Mouse (Mus musculus): Measurements from ENCODE around the gene Gm28434. TPM values are rescaled to one million over a fixed set of nuclear protein-coding genes. Genes with fewer than 3 reads are reported as not detected.

Gene Gm28434
- not detected in 2 replicates for polyA plus RNA-seq (2014; fragmentation: Nextera tagmentation; extraction: Ambion mirVana)

DNA sequence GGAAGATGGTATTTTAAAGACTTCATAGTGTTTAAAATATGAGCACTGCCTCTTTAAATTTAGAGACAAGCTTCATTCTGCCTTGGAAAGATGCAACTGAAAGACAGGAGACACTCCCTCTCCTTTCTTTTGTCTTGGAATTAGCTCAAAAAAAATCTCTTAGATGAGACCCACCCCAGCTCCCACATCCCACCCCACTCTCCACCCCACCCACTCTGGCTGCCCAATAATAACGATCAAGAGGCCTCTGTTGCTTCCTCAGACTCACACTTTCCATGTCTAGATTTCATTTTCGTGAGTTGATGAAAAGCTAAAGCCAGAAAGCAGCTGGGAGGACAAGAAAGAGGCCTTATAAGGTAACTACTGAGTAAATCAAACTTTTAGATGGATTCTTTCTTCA is at the start of gene Gm28434, which contains the start of gene 2310003L06Rik:
Gm28434 (plus strand) TSS at position 317 of the 400 bp plus-strand sequence.
2310003L06Rik (plus strand) TSS at position 259 of the 400 bp plus-strand sequence.
- Histone ChIP-seq H3K4me2 (ENCODE audit: low read depth, severe bottlenecking) (no peak within 1 kb of the TSS), H3K4me1 (ENCODE audit: control insufficient read depth, insufficient read depth, low read length) (no peaks in the 10 kb centered on the region), H3K27ac (replicated peaks; ENCODE audit: low read depth, low read length) (no peak within 1 kb of the TSS), H3K9me3 (ENCODE audit: control insufficient read depth, low read length) (no peaks in the 10 kb centered on the region), H3K4me3 (ENCODE audit: low read depth, low read length) (no peak within 1 kb of the TSS), H3K27me3 (ENCODE audit: control insufficient read depth, insufficient read depth, low read length) (no peaks in the 10 kb centered on the region), H3K9ac (ENCODE audit: low read length) (no peak within 1 kb of the TSS), H3K36me3 (ENCODE audit: control insufficient read depth, insufficient read depth, low read length) (no peaks in the 10 kb centered on the region)
- DNase-seq (ENCODE audit: low spot score) (no peak), ATAC-seq (ENCODE audit: insufficient number of reproducible peaks, low FRiP score, low TSS enrichment, low read depth) (no peak)
- WGBS = 71% methylated on average over 2 of the region's 2 CpGs

DNA sequence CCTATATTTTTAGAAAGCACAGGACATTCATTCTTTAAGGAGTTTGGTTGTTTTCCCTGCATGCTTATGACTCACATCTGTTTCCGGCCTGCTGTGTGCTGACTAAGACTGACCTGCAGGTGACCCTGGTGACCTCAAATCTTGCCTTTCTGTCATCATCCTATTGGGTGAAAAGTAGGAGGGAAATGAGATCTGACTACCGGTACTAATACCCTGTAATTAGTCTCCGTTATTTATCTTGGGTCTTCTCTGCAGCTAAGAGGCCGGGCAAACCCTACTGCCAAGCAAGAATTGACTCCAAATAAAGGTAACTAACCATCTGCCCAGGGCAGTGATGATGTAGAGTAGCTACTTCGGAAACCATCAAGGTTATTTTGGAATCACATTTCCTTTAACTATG is 43.9 kb upstream of the Gm28434 start, which contains the start of gene Csn3:
Csn3 (plus strand) TSS at position 208 of the 400 bp plus-strand sequence.
- no peaks in the 10 kb centered on the region for H3K9me3 ChIP-seq (ENCODE audit: control insufficient read depth, low read length)
- no peak within 1 kb of the TSS for H3K27ac ChIP-seq (replicated peaks; ENCODE audit: low read depth, low read length)
- H3K9ac ChIP-seq (ENCODE audit: low read length) = no peak within 1 kb of the TSS
- H3K4me3 ChIP-seq (ENCODE audit: low read depth, low read length) = no peak within 1 kb of the TSS
- no peaks in the 10 kb centered on the region for H3K4me1 ChIP-seq (ENCODE audit: control insufficient read depth, insufficient read depth, low read length)
- DNase-seq (ENCODE audit: low spot score) (peak; percentile 33), ATAC-seq (ENCODE audit: insufficient number of reproducible peaks, low FRiP score, low TSS enrichment, low read depth) (no peak)
- H3K27me3 ChIP-seq (ENCODE audit: control insufficient read depth, insufficient read depth, low read length) = no peaks in the 10 kb centered on the region
- H3K4me2 ChIP-seq (ENCODE audit: low read depth, severe bottlenecking) = no peak within 1 kb of the TSS
- no peaks in the 10 kb centered on the region for H3K36me3 ChIP-seq (ENCODE audit: control insufficient read depth, insufficient read depth, low read length)
- 14% methylated on average over 5 of the region's 5 CpGs for WGBS

DNA sequence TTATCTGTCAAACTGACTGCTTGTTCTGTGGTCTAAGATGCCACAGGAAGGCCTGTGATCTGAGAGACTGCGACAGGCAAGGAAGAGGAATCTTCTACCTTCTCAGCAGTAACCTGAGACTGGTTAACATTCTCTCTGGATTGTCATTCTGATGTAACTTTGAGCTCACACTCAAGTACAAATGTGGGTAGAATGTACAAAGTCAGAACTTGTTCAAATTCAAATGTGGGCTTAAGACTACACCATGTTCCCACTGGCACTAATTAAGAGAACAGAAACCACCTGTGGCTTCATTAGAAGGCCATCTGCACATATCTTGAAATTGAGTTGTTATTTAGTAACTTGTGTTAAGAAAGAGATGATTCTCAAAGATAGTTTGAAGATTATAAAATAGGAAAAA is 37.7 kb upstream of the Gm28434 start:
- Histone ChIP-seq H3K9me3 (ENCODE audit: control insufficient read depth, low read length) (no peaks in the 10 kb centered on the region), H3K36me3 (ENCODE audit: control insufficient read depth, insufficient read depth, low read length) (no peaks in the 10 kb centered on the region), H3K27ac (replicated peaks; ENCODE audit: low read depth, low read length) (no peak overlapping the region), H3K4me3 (ENCODE audit: low read depth, low read length) (no peak overlapping the region), H3K27me3 (ENCODE audit: control insufficient read depth, insufficient read depth, low read length) (no peaks in the 10 kb centered on the region), H3K9ac (ENCODE audit: low read length) (no peak overlapping the region), H3K4me2 (ENCODE audit: low read depth, severe bottlenecking) (no peak overlapping the region), H3K4me1 (ENCODE audit: control insufficient read depth, insufficient read depth, low read length) (no peaks in the 10 kb centered on the region)
- no peak for DNase-seq (ENCODE audit: low spot score)
- 62% methylated on average over 1 of the region's 1 CpGs for WGBS
- ATAC-seq (ENCODE audit: insufficient number of reproducible peaks, low FRiP score, low TSS enrichment, low read depth) = no peak

DNA sequence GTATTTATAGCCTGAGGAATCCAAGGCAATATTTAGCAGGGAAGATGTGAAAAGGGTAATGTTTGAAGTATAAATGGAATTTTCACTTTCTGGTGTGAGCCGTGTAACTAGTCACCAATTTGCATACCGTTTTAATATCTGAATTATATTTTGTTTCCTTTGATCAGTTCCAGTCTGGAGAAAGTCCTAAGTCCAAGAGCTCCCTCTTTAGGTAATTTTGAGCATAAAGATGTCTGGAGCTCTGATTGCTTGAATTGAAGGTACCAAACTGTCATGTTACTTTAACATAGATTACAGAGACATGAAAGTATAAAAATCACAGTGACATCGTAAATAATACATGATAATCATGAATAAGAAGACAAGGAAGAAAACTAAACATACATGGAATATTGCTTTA is 28.6 kb upstream of the Gm28434 start:
- ATAC-seq (ENCODE audit: insufficient number of reproducible peaks, low FRiP score, low TSS enrichment, low read depth) (no peak), DNase-seq (ENCODE audit: low spot score) (no peak)
- no peak overlapping the region for H3K9ac ChIP-seq (ENCODE audit: low read length)
- no peak overlapping the region for H3K4me2 ChIP-seq (ENCODE audit: low read depth, severe bottlenecking)
- no peaks in the 10 kb centered on the region for H3K36me3 ChIP-seq (ENCODE audit: control insufficient read depth, insufficient read depth, low read length)
- no peak overlapping the region for H3K4me3 ChIP-seq (ENCODE audit: low read depth, low read length)
- WGBS = 56% methylated on average over 3 of the region's 3 CpGs
- H3K27ac ChIP-seq (replicated peaks; ENCODE audit: low read depth, low read length) = no peak overlapping the region
- H3K27me3 ChIP-seq (ENCODE audit: control insufficient read depth, insufficient read depth, low read length) = no peaks in the 10 kb centered on the region
- no peaks in the 10 kb centered on the region for H3K9me3 ChIP-seq (ENCODE audit: control insufficient read depth, low read length)
- H3K4me1 ChIP-seq (ENCODE audit: control insufficient read depth, insufficient read depth, low read length) = no peaks in the 10 kb centered on the region

DNA sequence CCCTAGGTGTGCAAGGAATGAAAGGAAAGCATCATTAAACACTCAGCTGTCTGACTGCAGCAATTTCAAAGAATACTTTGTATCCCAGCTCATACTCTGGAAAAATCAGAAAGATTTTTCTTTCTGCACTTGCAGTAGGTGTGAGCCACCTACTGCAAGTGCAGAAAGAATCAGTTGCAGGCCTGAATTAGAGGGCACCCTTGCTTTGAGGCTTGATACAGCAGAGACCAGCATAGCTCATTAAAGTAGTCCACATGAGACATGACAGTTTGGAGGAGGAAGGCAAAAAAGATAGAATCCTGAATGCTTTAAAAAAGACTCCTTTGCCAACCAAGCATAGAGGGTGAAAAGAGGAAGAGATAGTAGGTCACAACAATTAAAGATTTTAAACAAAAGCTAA is 26.8 kb upstream of the Gm28434 start:
- no peak overlapping the region for H3K27ac ChIP-seq (replicated peaks; ENCODE audit: low read depth, low read length)
- H3K4me2 ChIP-seq (ENCODE audit: low read depth, severe bottlenecking) = no peak overlapping the region
- H3K9me3 ChIP-seq (ENCODE audit: control insufficient read depth, low read length) = no peaks in the 10 kb centered on the region
- no peaks in the 10 kb centered on the region for H3K36me3 ChIP-seq (ENCODE audit: control insufficient read depth, insufficient read depth, low read length)
- no peak overlapping the region for H3K4me3 ChIP-seq (ENCODE audit: low read depth, low read length)
- no peaks in the 10 kb centered on the region for H3K27me3 ChIP-seq (ENCODE audit: control insufficient read depth, insufficient read depth, low read length)
- no peak for ATAC-seq (ENCODE audit: insufficient number of reproducible peaks, low FRiP score, low TSS enrichment, low read depth)
- H3K9ac ChIP-seq (ENCODE audit: low read length) = no peak overlapping the region
- H3K4me1 ChIP-seq (ENCODE audit: control insufficient read depth, insufficient read depth, low read length) = no peaks in the 10 kb centered on the region
- DNase-seq (ENCODE audit: low spot score) = no peak

DNA sequence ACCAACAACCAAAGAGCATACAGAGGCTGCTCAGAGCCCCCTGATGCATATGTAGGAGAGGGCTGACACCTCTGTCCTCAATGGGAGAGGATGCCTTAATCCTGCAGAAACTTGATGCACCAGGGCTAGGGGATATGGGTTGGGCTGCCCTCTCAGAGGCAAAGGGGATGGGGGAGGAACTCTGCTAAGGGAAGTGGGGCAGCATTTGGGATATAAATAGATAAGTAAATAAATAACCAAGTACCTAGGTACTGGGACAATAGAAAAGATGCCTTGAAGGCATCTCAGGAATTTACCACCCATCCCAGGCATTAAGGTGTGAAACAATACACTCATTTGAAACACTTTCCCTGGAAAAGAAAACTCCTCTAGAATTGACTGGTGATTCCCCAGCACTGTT is 17.5 kb upstream of the Gm28434 start:
- Histone ChIP-seq H3K27ac (replicated peaks; ENCODE audit: low read depth, low read length) (no peak overlapping the region), H3K4me1 (ENCODE audit: control insufficient read depth, insufficient read depth, low read length) (no peaks in the 10 kb centered on the region), H3K36me3 (ENCODE audit: control insufficient read depth, insufficient read depth, low read length) (no peaks in the 10 kb centered on the region), H3K27me3 (ENCODE audit: control insufficient read depth, insufficient read depth, low read length) (no peaks in the 10 kb centered on the region), H3K9ac (ENCODE audit: low read length) (no peak overlapping the region), H3K4me2 (ENCODE audit: low read depth, severe bottlenecking) (no peak overlapping the region), H3K9me3 (ENCODE audit: control insufficient read depth, low read length) (no peaks in the 10 kb centered on the region), H3K4me3 (ENCODE audit: low read depth, low read length) (no peak overlapping the region)
- DNase-seq (ENCODE audit: low spot score) (no peak), ATAC-seq (ENCODE audit: insufficient number of reproducible peaks, low FRiP score, low TSS enrichment, low read depth) (no peak)

DNA sequence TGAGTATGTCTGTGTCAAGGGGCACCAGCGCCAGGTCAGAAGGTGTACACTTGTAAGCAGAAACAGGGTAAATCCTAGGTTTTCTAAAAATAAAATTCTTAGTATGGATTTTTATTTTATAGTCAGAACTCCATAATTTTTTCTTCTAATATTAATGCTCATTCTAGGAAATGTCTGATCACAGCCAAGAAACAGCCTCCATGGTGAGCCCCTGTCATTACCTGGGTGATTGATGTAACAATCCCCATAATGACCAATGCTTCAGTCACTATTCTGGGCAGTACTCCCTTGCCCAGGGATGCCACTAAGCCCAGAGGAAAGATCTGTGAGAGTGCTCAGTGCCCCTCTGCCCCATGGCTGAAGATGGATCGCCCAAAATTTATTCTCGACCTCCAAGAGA is 9.8 kb downstream of the Gm28434 start, which contains the start of gene Cabs1:
Cabs1 (plus strand) TSS at position 301 of the 400 bp plus-strand sequence.
- Histone ChIP-seq H3K4me1 (ENCODE audit: control insufficient read depth, insufficient read depth, low read length) (no peaks in the 10 kb centered on the region), H3K27ac (replicated peaks; ENCODE audit: low read depth, low read length) (no peak within 1 kb of the TSS), H3K4me2 (ENCODE audit: low read depth, severe bottlenecking) (no peak within 1 kb of the TSS), H3K36me3 (ENCODE audit: control insufficient read depth, insufficient read depth, low read length) (no peaks in the 10 kb centered on the region), H3K4me3 (ENCODE audit: low read depth, low read length) (no peak within 1 kb of the TSS), H3K9me3 (ENCODE audit: control insufficient read depth, low read length) (no peaks in the 10 kb centered on the region), H3K9ac (ENCODE audit: low read length) (no peak within 1 kb of the TSS), H3K27me3 (ENCODE audit: control insufficient read depth, insufficient read depth, low read length) (no peaks in the 10 kb centered on the region)
- DNase-seq (ENCODE audit: low spot score) (no peak), ATAC-seq (ENCODE audit: insufficient number of reproducible peaks, low FRiP score, low TSS enrichment, low read depth) (no peak)
- WGBS = 81% methylated on average over 3 of the region's 3 CpGs

DNA sequence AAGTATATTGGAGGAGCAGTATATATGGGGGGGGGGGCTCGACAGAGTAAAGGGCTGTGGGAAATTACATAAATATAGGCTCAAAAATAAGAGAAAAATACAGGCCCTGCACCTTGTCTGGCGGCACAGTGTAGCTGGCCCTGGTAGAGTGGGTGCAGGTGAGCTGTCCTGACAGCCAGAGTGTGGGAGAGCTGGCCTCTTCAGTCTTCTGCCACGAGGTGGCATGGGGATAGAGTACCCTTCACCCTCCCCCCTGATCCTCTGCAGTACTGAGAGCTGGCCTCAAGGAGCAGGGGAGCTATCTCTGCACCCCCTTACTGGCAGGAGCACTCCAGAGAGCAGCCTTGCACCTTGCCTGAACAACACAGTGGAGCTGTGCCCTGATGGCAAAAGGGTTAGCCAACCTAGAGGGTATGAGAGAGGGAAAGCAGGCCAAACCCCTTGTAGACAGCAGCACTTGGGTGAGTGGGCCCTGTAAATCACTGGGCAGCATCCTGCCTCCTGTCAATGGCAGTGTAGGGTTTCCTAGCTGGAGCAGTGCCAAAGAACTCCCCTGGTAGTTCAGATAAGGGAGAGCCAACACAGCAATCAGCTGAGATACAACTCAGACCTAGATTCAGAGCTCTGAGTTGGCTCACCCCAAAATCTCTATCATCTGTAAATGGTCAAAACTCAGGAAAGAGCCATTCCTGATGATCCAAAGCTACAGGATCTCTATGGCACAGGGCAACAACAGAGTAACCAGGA is 13.3 kb downstream of the Gm28434 start:
- WGBS = 53% methylated on average over 3 of the region's 3 CpGs
- peak; percentile 39 for ATAC-seq (ENCODE audit: insufficient number of reproducible peaks, low FRiP score, low TSS enrichment, low read depth)
- Histone ChIP-seq H3K4me1 (ENCODE audit: control insufficient read depth, insufficient read depth, low read length) (no peaks in the 10 kb centered on the region), H3K27me3 (ENCODE audit: control insufficient read depth, insufficient read depth, low read length) (no peaks in the 10 kb centered on the region), H3K27ac (replicated peaks; ENCODE audit: low read depth, low read length) (no peak overlapping the region), H3K36me3 (ENCODE audit: control insufficient read depth, insufficient read depth, low read length) (no peaks in the 10 kb centered on the region), H3K4me3 (ENCODE audit: low read depth, low read length) (no peak overlapping the region), H3K9ac (ENCODE audit: low read length) (no peak overlapping the region), H3K4me2 (ENCODE audit: low read depth, severe bottlenecking) (no peak overlapping the region), H3K9me3 (ENCODE audit: control insufficient read depth, low read length) (no peaks in the 10 kb centered on the region)
- no peak for DNase-seq (ENCODE audit: low spot score)

DNA sequence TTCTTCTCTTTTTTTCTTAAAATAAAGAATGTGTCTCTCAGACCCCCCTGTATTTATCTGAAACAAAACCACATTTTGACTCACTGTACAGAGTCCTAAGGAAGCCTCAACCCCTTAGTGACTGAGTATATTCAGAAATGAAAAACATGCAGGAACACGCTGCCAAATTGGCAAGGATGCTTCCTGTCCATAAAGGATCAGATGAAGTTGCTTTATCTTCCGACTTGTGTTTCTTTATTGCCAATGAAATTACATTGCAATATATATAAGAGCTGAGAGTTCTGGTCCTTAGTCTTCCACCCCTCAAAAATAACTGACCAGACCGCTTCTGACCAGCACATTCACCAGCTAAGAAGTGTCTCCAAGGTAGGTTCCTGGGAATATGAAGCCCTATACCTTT is 32.9 kb downstream of the Gm28434 start, which contains the start of gene Smr3a:
Smr3a (plus strand) TSS at position 301 of the 400 bp plus-strand sequence.
- H3K9ac ChIP-seq (ENCODE audit: low read length) = no peak within 1 kb of the TSS
- no peak within 1 kb of the TSS for H3K4me2 ChIP-seq (ENCODE audit: low read depth, severe bottlenecking)
- no peak for DNase-seq (ENCODE audit: low spot score)
- 82% methylated on average over 3 of the region's 3 CpGs for WGBS
- no peak within 1 kb of the TSS for H3K27ac ChIP-seq (replicated peaks; ENCODE audit: low read depth, low read length)
- H3K36me3 ChIP-seq (ENCODE audit: control insufficient read depth, insufficient read depth, low read length) = no peaks in the 10 kb centered on the region
- no peak within 1 kb of the TSS for H3K4me3 ChIP-seq (ENCODE audit: low read depth, low read length)
- no peak for ATAC-seq (ENCODE audit: insufficient number of reproducible peaks, low FRiP score, low TSS enrichment, low read depth)
- no peaks in the 10 kb centered on the region for H3K27me3 ChIP-seq (ENCODE audit: control insufficient read depth, insufficient read depth, low read length)
- H3K4me1 ChIP-seq (ENCODE audit: control insufficient read depth, insufficient read depth, low read length) = no peaks in the 10 kb centered on the region
- no peaks in the 10 kb centered on the region for H3K9me3 ChIP-seq (ENCODE audit: control insufficient read depth, low read length)
